Mouse (Mus musculus) kidney, embryonic 14.5 days (tissue): Measurements from ENCODE around the gene Ccdc124. TPM values are rescaled to one million over a fixed set of nuclear protein-coding genes. Genes with fewer than 3 reads are reported as not detected.

Source experiments
- ATAC-seq: fragments of 200-750 bp; cut with Nextera tagmentation; 2 replicates; pipeline ENCODE4 v1.8.0; 2017; ENCODE audit warnings: moderate number of reproducible peaks, mild to moderate bottlenecking, moderate TSS enrichment, moderate library complexity; ENCODE audit not compliant: low FRiP score, low TSS enrichment
- H3K27ac ChIP-seq: fragments of 300-500 bp; sonication (generic); 2 replicates; pipeline ENCODE4 v1.5.1; 2014; ENCODE audit warnings: low read depth, mild to moderate bottlenecking, low read length, moderate library complexity, mixed read lengths
- H3K27me3 ChIP-seq: fragments of 300-500 bp; sonication (generic); 2 replicates; pipeline ENCODE4 v1.6.1; 2014; ENCODE audit warnings: mild to moderate bottlenecking, low read length; ENCODE audit not compliant: control insufficient read depth, insufficient read depth
- H3K36me3 ChIP-seq: fragments of 300-500 bp; sonication (generic); 2 replicates; pipeline ENCODE4 v1.6.1; 2014; ENCODE audit warnings: low read length, mixed read lengths; ENCODE audit not compliant: control insufficient read depth, insufficient read depth
- H3K4me1 ChIP-seq: fragments of 300-500 bp; sonication (generic); 2 replicates; pipeline ENCODE4 v1.6.1; 2014; ENCODE audit warnings: low read length, mixed read lengths; ENCODE audit not compliant: control insufficient read depth, insufficient read depth
- H3K4me2 ChIP-seq: fragments of 300-500 bp; sonication (generic); replicated peaks from 2 replicates; pipeline ENCODE4 v1.6.1; 2014; ENCODE audit warnings: low read depth, mild to moderate bottlenecking, low read length
- H3K4me3 ChIP-seq: fragments of 300-500 bp; sonication (generic); 2 replicates; pipeline ENCODE4 v1.5.1; 2014; ENCODE audit warnings: mild to moderate bottlenecking, low read length
- H3K9ac ChIP-seq: fragments of 300-500 bp; sonication (generic); 2 replicates; pipeline ENCODE4 v1.6.1; 2014; ENCODE audit warnings: low read depth, mild to moderate bottlenecking, low read length, moderate library complexity
- H3K9me3 ChIP-seq: fragments of 300-500 bp; sonication (generic); 2 replicates; pipeline ENCODE4 v1.6.1; 2016; ENCODE audit warnings: low read length; ENCODE audit not compliant: control insufficient read depth
- WGBS: fragments of 180-500 bp; shearing (Covaris S2); extraction: QIAGEN DNeasy Blood & Tissue Kit; methylation state at CpG from one replicate; pipeline ENCODE4 v1.1.7; 2014; 5-methylcytosine and 5-hydroxymethylcytosine counted together
- polyA plus RNA-seq: library from polyadenylated mRNA; unstranded; fragments of >200 nt; fragmentation: Nextera tagmentation; extraction: Ambion mirVana; gene quantifications from 2 replicates; pipeline ENCODE4 v1.2.1, GENCODE M21; 2014

Ccdc124 gene
- polyA plus RNA-seq, 1 experiment from 2014 or later = 117 TPM

DNA sequence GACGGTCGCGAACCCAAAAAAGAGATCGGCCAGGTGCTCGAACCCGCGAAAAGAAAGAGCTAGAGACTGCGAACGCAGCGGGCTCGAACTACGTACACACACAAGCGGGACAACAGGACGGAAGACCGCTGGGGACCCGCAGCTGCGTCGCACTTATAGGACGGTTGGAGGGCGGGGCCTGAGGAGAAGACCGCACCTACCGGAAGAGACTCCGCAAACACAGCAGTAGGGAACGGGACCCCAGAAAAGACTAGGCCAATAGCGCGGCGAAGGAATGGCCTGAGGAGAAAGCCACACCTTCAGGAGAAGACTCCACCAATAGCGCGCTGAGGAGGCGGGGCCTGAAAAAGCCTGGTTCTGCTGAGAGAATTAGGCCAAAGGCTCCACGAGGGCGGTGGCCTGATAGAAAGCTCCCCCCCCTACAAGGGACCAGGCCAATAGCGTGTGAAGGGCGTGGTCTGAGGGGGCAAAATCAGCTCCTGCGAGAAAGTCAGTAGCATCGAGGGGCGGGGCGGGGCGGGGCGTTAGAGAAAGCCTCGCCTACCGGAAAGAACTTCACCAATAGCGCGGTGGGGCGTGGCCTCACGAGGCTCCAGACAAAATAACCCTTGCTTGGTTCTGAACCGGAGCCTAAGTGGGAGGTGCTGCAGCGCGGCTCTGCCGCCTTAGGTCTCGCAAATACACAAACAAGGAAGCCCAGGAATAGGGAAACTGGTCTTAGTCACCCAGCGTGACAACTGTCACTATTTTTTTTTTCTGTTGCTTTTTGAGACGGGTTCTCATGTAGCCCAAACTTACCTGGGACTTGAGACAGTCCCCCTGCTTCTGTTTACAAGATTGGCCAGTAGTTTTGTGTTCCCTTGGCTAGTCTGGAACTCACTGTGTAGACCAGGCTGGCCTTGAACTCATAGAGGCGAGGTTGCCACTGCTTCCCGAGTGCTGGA is 34.1 kb downstream of the Ccdc124 start, which contains the start of gene Arrdc2:
Gene Arrdc2, minus strand, starts transcription at position 313 of the 944 bp plus-strand sequence.
- no peaks in the 10 kb centered on the region for H3K9me3 ChIP-seq
- WGBS = 2% methylated on average over 55 of the region's 55 CpGs

DNA sequence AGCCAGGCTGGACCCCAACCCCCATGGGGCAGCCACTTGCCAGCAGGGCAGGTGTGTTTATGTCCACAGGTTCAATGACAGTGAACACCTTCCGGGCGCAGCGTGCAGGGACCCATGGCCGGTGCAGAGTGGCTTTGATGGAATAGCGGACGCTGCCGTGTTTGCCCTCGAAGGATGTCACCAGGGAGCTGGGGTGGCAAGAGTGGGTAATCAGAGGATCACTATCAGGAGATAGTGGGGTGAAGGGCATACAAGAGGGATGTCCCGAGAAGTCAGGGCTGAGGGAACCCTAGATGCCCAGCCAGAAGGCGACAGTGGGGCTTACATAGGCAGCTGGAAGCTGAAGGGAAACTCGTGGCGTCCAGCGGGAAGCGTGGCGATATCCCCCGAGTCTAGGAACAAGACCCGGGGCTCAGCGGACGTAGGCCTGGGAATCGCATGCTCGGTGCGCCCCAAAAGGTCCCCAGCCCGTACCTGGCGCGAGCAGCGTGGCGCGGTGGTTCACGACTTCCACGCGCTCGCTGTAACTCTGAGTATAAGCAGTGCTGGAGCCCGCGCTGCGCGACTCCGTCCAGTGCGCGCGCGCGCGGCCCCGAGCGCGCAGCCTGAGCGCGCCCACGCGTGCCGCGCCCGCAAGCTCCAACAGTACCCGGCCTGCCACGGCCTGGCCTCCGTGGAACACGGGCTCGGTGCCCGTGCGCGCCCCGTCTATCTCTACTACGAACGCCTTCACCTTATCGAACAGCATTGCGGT is 34.9 kb downstream of the Ccdc124 start:
- whole genome bisulfite sequencing = 2% methylated on average over 66 of the region's 66 CpGs
- H3K36me3 ChIP-seq = peaks cover 10% of the 10 kb centered on the region; the same call in 1 of the 2 replicates
- no peaks in the 10 kb centered on the region; the same call in 1 of the 2 replicates for H3K4me1 ChIP-seq
- peak overlapping the region; percentile 79 for H3K4me3 ChIP-seq
- H3K27ac ChIP-seq = peak overlapping the region; percentile 83
- H3K27me3 ChIP-seq = no peaks in the 10 kb centered on the region
- peak overlapping the region; percentile 88 for H3K4me2 ChIP-seq
- ATAC-seq = peak; percentile 21
- no peaks in the 10 kb centered on the region for H3K9me3 ChIP-seq
- H3K9ac ChIP-seq = peak overlapping the region; percentile 79

More for the DNA sequence above, 34.1 kb downstream of the Ccdc124 start, which contains the start of gene Arrdc2:
- H3K27me3 ChIP-seq = no peaks in the 10 kb centered on the region
- peak within 1 kb of the TSS; percentile 79 for H3K9ac ChIP-seq
- H3K4me1 ChIP-seq = no peaks in the 10 kb centered on the region; the same call in 1 of the 2 replicates
- ATAC-seq = peak; percentile 96
- H3K4me3 ChIP-seq = peak within 1 kb of the TSS; percentile 79
- peak within 1 kb of the TSS; percentile 88 for H3K4me2 ChIP-seq
- H3K36me3 ChIP-seq = peaks cover 10% of the 10 kb centered on the region; the same call in 1 of the 2 replicates
- H3K27ac ChIP-seq = peak within 1 kb of the TSS; percentile 83

DNA sequence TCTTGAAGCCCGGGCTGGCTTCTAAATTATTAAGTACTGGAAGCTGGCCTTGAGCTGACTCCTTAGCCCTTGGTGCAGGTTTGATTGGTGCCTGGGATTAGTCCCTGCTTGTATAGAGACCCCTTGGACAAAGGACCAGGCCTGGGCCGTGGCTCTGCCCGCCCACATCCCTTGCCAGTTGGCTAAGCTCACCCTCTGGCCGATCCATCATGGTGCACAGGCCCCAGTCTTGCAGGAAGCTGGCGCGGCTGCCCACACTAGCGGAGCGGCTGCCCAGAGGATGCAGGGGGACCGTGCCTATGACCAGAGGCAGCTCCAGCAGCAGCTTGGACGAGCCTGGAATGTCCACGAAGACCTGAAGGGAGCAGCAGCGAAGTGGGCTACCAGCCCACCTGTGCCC is 37.1 kb downstream of the Ccdc124 start:
- no peaks in the 10 kb centered on the region for H3K27me3 ChIP-seq
- no peak overlapping the region for H3K4me3 ChIP-seq
- peaks cover 10% of the 10 kb centered on the region; the same call in 1 of the 2 replicates for H3K36me3 ChIP-seq
- ATAC-seq = no peak
- no peak overlapping the region for H3K9ac ChIP-seq
- no peak overlapping the region for H3K27ac ChIP-seq
- H3K4me1 ChIP-seq = peaks cover 7% of the 10 kb centered on the region; the same call in 1 of the 2 replicates
- 86% methylated on average over 12 of the region's 12 CpGs for WGBS
- no peaks in the 10 kb centered on the region for H3K9me3 ChIP-seq
- H3K4me2 ChIP-seq = no peak overlapping the region

DNA sequence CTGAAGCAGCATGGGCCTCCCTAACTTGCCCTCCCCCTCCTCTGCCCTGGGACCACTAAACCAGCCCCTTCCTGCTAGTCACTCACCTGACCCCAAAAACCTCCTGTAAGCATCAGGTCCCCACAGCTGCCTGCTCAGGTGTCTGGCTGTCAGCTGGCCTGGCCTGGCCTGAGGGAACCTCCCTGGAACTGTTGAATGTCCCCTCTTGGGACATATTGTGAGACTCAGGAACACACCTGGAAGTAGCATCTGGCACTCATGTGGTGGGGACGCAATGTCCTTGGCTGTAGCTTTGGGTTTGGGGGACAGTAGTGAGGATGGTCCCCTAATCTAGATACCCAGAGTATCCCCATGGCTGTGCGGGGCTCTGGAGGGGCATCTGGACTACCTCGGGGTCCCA is 39.7 kb downstream of the Ccdc124 start:
- ATAC-seq = no peak
- H3K27ac ChIP-seq = no peak overlapping the region
- no peaks in the 10 kb centered on the region for H3K27me3 ChIP-seq
- H3K4me2 ChIP-seq = no peak overlapping the region
- 93% methylated on average over 3 of the region's 3 CpGs for WGBS
- H3K9ac ChIP-seq = no peak overlapping the region
- peaks cover 10% of the 10 kb centered on the region; the same call in 1 of the 2 replicates for H3K36me3 ChIP-seq
- 0 out of 2 replicates have a peak, but pooled peaks cover 7% of the 10 kb centered on the region for H3K4me1 ChIP-seq
- no peak overlapping the region for H3K4me3 ChIP-seq
- H3K9me3 ChIP-seq = no peaks in the 10 kb centered on the region

DNA sequence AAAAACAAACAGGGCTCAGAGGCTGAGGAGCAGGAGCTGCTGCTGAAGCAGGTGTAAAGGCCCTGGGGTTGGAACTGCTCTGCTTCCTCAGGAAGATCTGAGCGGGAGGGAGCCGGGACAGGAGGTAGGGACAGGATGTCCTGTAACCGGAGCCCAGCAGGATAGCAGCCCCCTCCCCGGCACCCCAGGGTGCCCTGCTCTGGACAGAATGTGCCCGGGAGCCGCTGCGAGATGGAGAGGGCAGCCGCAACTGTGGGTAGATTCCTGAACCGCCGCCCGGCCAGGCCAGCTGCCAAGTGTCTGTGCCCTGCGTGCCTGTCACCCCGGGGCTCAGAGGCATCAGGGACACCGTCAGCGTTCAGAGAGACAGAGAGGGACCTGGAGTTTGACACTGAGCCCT is 40.2 kb downstream of the Ccdc124 start:
- Histone ChIP-seq H3K36me3 (peaks cover 10% of the 10 kb centered on the region; the same call in 1 of the 2 replicates), H3K9me3 (no peaks in the 10 kb centered on the region), H3K9ac (no peak overlapping the region), H3K27me3 (no peaks in the 10 kb centered on the region), H3K4me2 (no peak overlapping the region), H3K27ac (no peak overlapping the region), H3K4me1 (0 out of 2 replicates have a peak, but pooled peaks cover 7% of the 10 kb centered on the region), H3K4me3 (no peak overlapping the region)
- no peak; the same call in 1 of the 2 replicates for ATAC-seq
- 47% methylated on average over 15 of the region's 15 CpGs for WGBS

DNA sequence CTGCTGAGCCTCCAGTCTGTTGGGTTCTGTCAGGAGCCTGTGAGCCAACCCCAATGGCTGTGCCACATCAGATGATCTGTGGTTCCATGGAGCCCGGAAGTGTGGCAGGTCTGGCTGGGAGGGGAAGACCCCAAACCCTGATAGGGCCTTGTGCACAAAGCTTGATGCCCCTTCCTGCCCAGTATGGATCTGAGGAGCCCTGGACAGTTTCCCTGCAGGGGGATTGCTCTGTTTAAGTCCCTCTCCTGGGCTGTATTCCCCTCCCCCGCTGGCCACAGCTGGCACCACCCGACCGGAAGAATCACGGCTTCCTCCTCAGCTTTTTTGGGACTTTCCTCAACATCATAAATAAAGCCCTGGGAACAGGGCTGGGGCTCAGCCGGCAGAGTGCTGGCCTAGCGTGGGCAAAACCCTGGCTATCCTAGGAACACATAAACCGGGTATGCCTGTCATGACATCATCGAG is 40.7 kb downstream of the Ccdc124 start:
- Histone ChIP-seq H3K27me3 (no peaks in the 10 kb centered on the region), H3K4me1 (0 out of 2 replicates have a peak, but pooled peaks cover 7% of the 10 kb centered on the region), H3K27ac (no peak overlapping the region), H3K9me3 (no peaks in the 10 kb centered on the region), H3K4me2 (no peak overlapping the region), H3K36me3 (peaks cover 10% of the 10 kb centered on the region; the same call in 1 of the 2 replicates), H3K9ac (no peak overlapping the region), H3K4me3 (no peak overlapping the region)
- 41% methylated on average over 9 of the region's 9 CpGs for WGBS
- no peak; the same call in 1 of the 2 replicates for ATAC-seq

DNA sequence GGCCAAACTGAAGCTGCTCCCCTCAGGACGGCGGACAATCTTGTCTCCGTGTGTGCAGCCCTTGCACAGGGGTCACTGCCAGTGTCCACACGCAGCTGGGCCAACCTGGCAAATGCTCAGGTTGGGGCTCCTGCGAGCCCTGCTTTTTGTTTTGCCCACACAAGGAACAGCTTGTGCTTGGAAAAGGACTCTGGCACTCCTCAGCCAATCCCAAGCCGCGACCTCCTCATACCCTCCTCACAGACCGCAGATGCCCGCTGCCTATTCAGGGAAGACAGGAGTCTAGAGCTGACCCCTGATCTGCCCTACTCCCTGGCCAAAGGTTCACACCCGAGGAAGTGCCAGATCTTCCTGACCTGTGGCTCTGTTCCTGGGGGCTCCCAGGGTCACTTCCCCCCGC is 41.4 kb downstream of the Ccdc124 start:
- H3K4me2 ChIP-seq = no peak overlapping the region
- ATAC-seq = no peak
- no peak overlapping the region for H3K9ac ChIP-seq
- H3K27ac ChIP-seq = peak overlapping the region; percentile 17; the same call in 1 of the 2 replicates
- no peaks in the 10 kb centered on the region for H3K27me3 ChIP-seq
- H3K36me3 ChIP-seq = peaks cover 10% of the 10 kb centered on the region; the same call in 1 of the 2 replicates
- H3K4me3 ChIP-seq = no peak overlapping the region
- H3K4me1 ChIP-seq = 0 out of 2 replicates have a peak, but pooled peaks cover 7% of the 10 kb centered on the region
- no peaks in the 10 kb centered on the region for H3K9me3 ChIP-seq
- WGBS = 74% methylated on average over 11 of the region's 11 CpGs

DNA sequence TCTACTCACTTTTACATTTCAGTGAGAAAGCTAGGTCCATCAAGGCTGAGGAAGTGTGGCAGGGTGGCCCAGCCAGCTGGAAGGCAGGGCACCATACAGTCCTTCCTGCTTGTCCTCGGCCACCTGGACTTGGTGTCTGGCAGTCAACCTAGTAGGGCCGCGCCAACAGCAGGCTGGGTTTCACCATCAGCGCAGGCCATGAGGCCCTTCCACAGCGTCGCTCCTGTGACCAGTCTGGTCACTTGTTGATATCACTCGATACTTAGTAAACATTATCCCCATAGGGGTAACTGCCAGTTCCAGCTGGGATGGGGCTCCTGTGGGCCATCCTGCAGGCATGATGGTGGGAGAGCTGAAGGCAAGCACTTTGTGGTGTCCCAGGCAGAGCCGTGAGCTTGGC is 42.2 kb downstream of the Ccdc124 start:
- Histone ChIP-seq H3K36me3 (peaks cover 10% of the 10 kb centered on the region; the same call in 1 of the 2 replicates), H3K4me2 (no peak overlapping the region), H3K27ac (no peak overlapping the region), H3K4me1 (0 out of 2 replicates have a peak, but pooled peaks cover 7% of the 10 kb centered on the region), H3K4me3 (no peak overlapping the region), H3K9me3 (peaks cover 3% of the 10 kb centered on the region; the same call in 1 of the 2 replicates), H3K9ac (no peak overlapping the region), H3K27me3 (no peaks in the 10 kb centered on the region)
- WGBS = 88% methylated on average over 8 of the region's 8 CpGs
- no peak for ATAC-seq
